Mouse (Mus musculus): ENCODE results near the gene Ptprn2.
"Not testable (repeated sequence)": the region's sequence is repeated elsewhere in the genome, so short reads cannot be mapped to it uniquely, and the experiment has no call there.

The Ptprn2 gene

GRCm38 (mm10) chr12:116528861-116529260, 43.3 kb downstream of the Ptprn2 start:
- no peak for DNase-seq

GRCm38 (mm10) chr12:116533281-116533680, 47.8 kb downstream of the Ptprn2 start:
- no peak for DNase-seq

- no peak for DNase-seq
These were observed 53.8 kb downstream of the Ptprn2 start for GRCm38 (mm10) chr12:116539305-116539704.

GRCm38 (mm10) chr12:116540608-116541007, 55.1 kb downstream of the Ptprn2 start:
- peak; percentile 89 to 93 for DNase-seq

- peak; percentile 78 to 90 for DNase-seq
These were observed 64.5 kb downstream of the Ptprn2 start for GRCm38 (mm10) chr12:116550031-116550430.

- DNase-seq = no peak
These were observed 66.0 kb downstream of the Ptprn2 start for GRCm38 (mm10) chr12:116551516-116551915.

- no peak for DNase-seq
These were observed 66.8 kb downstream of the Ptprn2 start for GRCm38 (mm10) chr12:116552306-116552705.

GRCm38 (mm10) chr12:116553361-116553760, 67.8 kb downstream of the Ptprn2 start:
- DNase-seq = no peak

- no peak for DNase-seq
These were observed 70.4 kb downstream of the Ptprn2 start for GRCm38 (mm10) chr12:116555964-116556363.

- no peak for DNase-seq
These were observed 78.9 kb downstream of the Ptprn2 start for GRCm38 (mm10) chr12:116564441-116564840.

GRCm38 (mm10) chr12:116566672-116567071, 81.2 kb downstream of the Ptprn2 start:
- DNase-seq = no peak

GRCm38 (mm10) chr12:116567170-116567569, 81.7 kb downstream of the Ptprn2 start:
- no peak for DNase-seq

- DNase-seq = no peak
These were observed 84.0 kb downstream of the Ptprn2 start for GRCm38 (mm10) chr12:116569568-116569967.

- DNase-seq = peak in 1 of 2 experiments; percentile 18
These were observed 88.6 kb downstream of the Ptprn2 start for GRCm38 (mm10) chr12:116574102-116574501.

- DNase-seq = no peak
These were observed 89.2 kb downstream of the Ptprn2 start for GRCm38 (mm10) chr12:116574720-116575119.

- not testable (repeated sequence) for DNase-seq
These were observed 92.4 kb downstream of the Ptprn2 start for GRCm38 (mm10) chr12:116577917-116578316.

- no peak for DNase-seq
These were observed 95.5 kb downstream of the Ptprn2 start for GRCm38 (mm10) chr12:116580827-116581544.

GRCm38 (mm10) chr12:116581864-116582263, 96.3 kb downstream of the Ptprn2 start:
- peak; percentile 51 to 68 for DNase-seq

GRCm38 (mm10) chr12:116582829-116583228, 97.3 kb downstream of the Ptprn2 start:
- DNase-seq = no peak

GRCm38 (mm10) chr12:116585001-116585400, 99.5 kb downstream of the Ptprn2 start:
- DNase-seq = peak; percentile 74 to 85

- no peak for DNase-seq
These were observed 100.6 kb downstream of the Ptprn2 start for GRCm38 (mm10) chr12:116586167-116586566.

GRCm38 (mm10) chr12:116587548-116587947, 102.0 kb downstream of the Ptprn2 start:
- DNase-seq = no peak

GRCm38 (mm10) chr12:116590076-116590475, 104.6 kb downstream of the Ptprn2 start:
- no peak for DNase-seq

GRCm38 (mm10) chr12:116594457-116594856, 108.9 kb downstream of the Ptprn2 start:
- DNase-seq = no peak

All from kidney, adult 8-10 months (tissue).